Mouse (Mus musculus) forebrain, postnatal 0 days (tissue): ENCODE measurements around the gene Map2k1. TPM values are rescaled to one million over a fixed set of nuclear protein-coding genes. Genes with fewer than 3 reads are reported as not detected.
"Not testable (repeated sequence)": the region's sequence is repeated elsewhere in the genome, so short reads cannot be mapped to it uniquely, and the experiment has no call there.

Source experiments
- ATAC-seq: fragments of 200-750 bp; cut with Nextera tagmentation; 2 replicates; pipeline ENCODE4 v1.8.0; 2017; ENCODE audit warnings: mild to moderate bottlenecking, moderate library complexity
- DNase-seq: peaks from one replicate; pipeline ENCODE4 v3.0.0-alpha.2; 2015
- H3K27ac ChIP-seq: fragments of 300-500 bp; sonication (generic); 2 replicates; pipeline ENCODE4 v1.5.1; 2014; ENCODE audit warnings: low read depth, mild to moderate bottlenecking, antibody characterized with exemption, low read length, moderate library complexity, mixed read lengths
- H3K27me3 ChIP-seq: fragments of 300-500 bp; sonication (generic); 2 replicates; pipeline ENCODE4 v1.6.1; 2014; ENCODE audit warnings: mild to moderate bottlenecking, low read length, mixed read lengths; ENCODE audit not compliant: insufficient read depth
- H3K36me3 ChIP-seq: fragments of 300-500 bp; sonication (generic); 2 replicates; pipeline ENCODE4 v1.6.1; 2014; ENCODE audit warnings: mild to moderate bottlenecking, moderate library complexity; ENCODE audit not compliant: insufficient read depth
- H3K4me1 ChIP-seq: fragments of 300-500 bp; sonication (generic); 2 replicates; pipeline ENCODE4 v1.6.1; 2014; ENCODE audit warnings: antibody characterized with exemption; ENCODE audit not compliant: insufficient read depth
- H3K4me2 ChIP-seq: fragments of 300-500 bp; sonication (generic); 2 replicates; pipeline ENCODE4 v1.6.1; 2014; ENCODE audit warnings: low read depth, mild to moderate bottlenecking, moderate library complexity
- H3K4me3 ChIP-seq: fragments of 300-500 bp; sonication (generic); 2 replicates; pipeline ENCODE4 v1.5.1; 2014; ENCODE audit warnings: low read depth, low read length, mixed read lengths
- H3K9ac ChIP-seq: fragments of 300-500 bp; sonication (generic); 2 replicates; pipeline ENCODE4 v1.6.1; 2014; ENCODE audit warnings: mild to moderate bottlenecking
- H3K9me3 ChIP-seq: fragments of 300-500 bp; sonication (generic); 2 replicates; pipeline ENCODE4 v1.6.1; 2016; ENCODE audit warnings: low read length
- CTCF ChIP-seq: sonication (generic); IDR thresholded peaks from 2 replicates; pipeline ENCODE4 v1.5.1; 2016; ENCODE audit warnings: antibody characterized with exemption, control low read depth, low read depth
- WGBS: fragments of 180-500 bp; shearing (Covaris S2); extraction: QIAGEN DNeasy Blood & Tissue Kit; methylation state at CpG from one replicate; pipeline ENCODE4 v1.1.7; 2014; 5-methylcytosine and 5-hydroxymethylcytosine counted together
- polyA plus RNA-seq: library from polyadenylated mRNA; unstranded; fragments of >200 nt; fragmentation: Nextera tagmentation; extraction: Ambion mirVana; gene quantifications from 2 replicates; pipeline ENCODE4 v1.2.1, GENCODE M21; 2015
- total RNA-seq: library from RNA; depleted of rRNA; stranded (reverse); fragments of >200 nt; gene quantifications from 2 replicates; pipeline ENCODE4 v1.2.3, GENCODE M21; 2014

The Map2k1 gene
- total and polyA plus RNA-seq, 2 experiments from 2014 or later: 60.8 to 69.9 TPM

- no peak for DNase-seq
- Histone ChIP-seq H3K4me3 (no peak overlapping the region), H3K4me1 (no peaks in the 10 kb centered on the region), H3K9me3 (no peaks in the 10 kb centered on the region), H3K36me3 (peaks cover 15% of the 10 kb centered on the region), H3K4me2 (no peak overlapping the region), H3K9ac (no peak overlapping the region), H3K27me3 (no peaks in the 10 kb centered on the region), H3K27ac (no peak overlapping the region)
- WGBS: 90% methylated on average over 8 of the region's 8 CpGs
- ATAC-seq: no peak
- TF ChIP-seq CTCF: no peak
Measured at GRCm38 (mm10) chr9:64197524-64197923, 55.9 kb downstream of the Map2k1 start.

GRCm38 (mm10) chr9:64195554-64195953 lies 57.9 kb downstream of the Map2k1 start:
- Histone ChIP-seq H3K9me3 (no peaks in the 10 kb centered on the region), H3K27me3 (no peaks in the 10 kb centered on the region), H3K36me3 (peaks cover 24% of the 10 kb centered on the region), H3K27ac (no peak overlapping the region), H3K4me2 (no peak overlapping the region), H3K4me1 (no peaks in the 10 kb centered on the region), H3K4me3 (no peak overlapping the region), H3K9ac (no peak overlapping the region)
- DNase-seq: no peak
- TF ChIP-seq CTCF: no peak
- no peak for ATAC-seq
- WGBS: 79% methylated on average over 4 of the region's 4 CpGs

- H3K9me3 ChIP-seq: no peaks in the 10 kb centered on the region
- TF ChIP-seq CTCF: no peak
- 100% methylated on average over 1 of the region's 1 CpGs for WGBS
- H3K4me2 ChIP-seq: no peak overlapping the region
- H3K4me3 ChIP-seq: no peak overlapping the region
- H3K4me1 ChIP-seq: no peaks in the 10 kb centered on the region
- no peak for DNase-seq
- no peaks in the 10 kb centered on the region for H3K27me3 ChIP-seq
- no peak overlapping the region for H3K27ac ChIP-seq
- ATAC-seq: no peak
- H3K9ac ChIP-seq: no peak overlapping the region
- peaks cover 31% of the 10 kb centered on the region for H3K36me3 ChIP-seq
Measured at GRCm38 (mm10) chr9:64193879-64194278, 59.6 kb downstream of the Map2k1 start.

GRCm38 (mm10) chr9:64184166-64184840 lies 69.1 kb downstream of the Map2k1 start:
- 0 out of 2 replicates have a peak, but pooled peaks cover 5% of the 10 kb centered on the region for H3K4me1 ChIP-seq
- no peaks in the 10 kb centered on the region for H3K9me3 ChIP-seq
- ATAC-seq (no peak), DNase-seq (no peak)
- no peak for TF ChIP-seq CTCF
- H3K4me3 ChIP-seq: no peak overlapping the region
- H3K27ac ChIP-seq: no peak overlapping the region
- WGBS: 95% methylated on average over 5 of the region's 5 CpGs
- peaks cover 46% of the 10 kb centered on the region for H3K36me3 ChIP-seq
- no peak overlapping the region for H3K9ac ChIP-seq
- no peaks in the 10 kb centered on the region for H3K27me3 ChIP-seq
- no peak overlapping the region for H3K4me2 ChIP-seq

GRCm38 (mm10) chr9:64183295-64183694 lies 70.1 kb downstream of the Map2k1 start:
- peaks cover 43% of the 10 kb centered on the region for H3K36me3 ChIP-seq
- H3K4me2 ChIP-seq, H3K4me3 ChIP-seq, H3K27ac ChIP-seq, ATAC-seq, H3K27me3 ChIP-seq, H3K9me3 ChIP-seq, H3K9ac ChIP-seq, H3K4me1 ChIP-seq, DNase-seq: not testable (repeated sequence)
- WGBS: 95% methylated on average over 5 of the region's 5 CpGs

- ATAC-seq (peak; percentile 97), DNase-seq (peak; percentile 97)
- H3K4me1 ChIP-seq: peaks cover 12% of the 10 kb centered on the region; the same call in 1 of the 2 replicates
- H3K27ac ChIP-seq: peak within 1 kb of the TSS; percentile 75
- peak; percentile 74 for TF ChIP-seq CTCF
- peak within 1 kb of the TSS; percentile 49 for H3K4me2 ChIP-seq
- H3K4me3 ChIP-seq: peak within 1 kb of the TSS; percentile 51
- peak within 1 kb of the TSS; percentile 56 for H3K9ac ChIP-seq
- no peaks in the 10 kb centered on the region for H3K27me3 ChIP-seq
- under 1% methylated on average over 35 of the region's 35 CpGs for WGBS
- no peaks in the 10 kb centered on the region for H3K9me3 ChIP-seq
- peaks cover 55% of the 10 kb centered on the region for H3K36me3 ChIP-seq
Measured at GRCm38 (mm10) chr9:64178974-64179646, 74.3 kb downstream of the Map2k1 start, which contains the start of gene Snapc5. Gene Snapc5 (plus strand): TSS chr9:64179274.

GRCm38 (mm10) chr9:64178610-64178973 lies 74.8 kb downstream of the Map2k1 start:
- H3K4me2 ChIP-seq: peak overlapping the region; percentile 49
- WGBS: 37% methylated on average over 3 of the region's 3 CpGs
- H3K9ac ChIP-seq: no peak overlapping the region
- peaks cover 55% of the 10 kb centered on the region for H3K36me3 ChIP-seq
- ATAC-seq: peak; percentile 59
- H3K9me3 ChIP-seq: no peaks in the 10 kb centered on the region
- peaks cover 12% of the 10 kb centered on the region; the same call in 1 of the 2 replicates for H3K4me1 ChIP-seq
- no peak for DNase-seq
- TF ChIP-seq CTCF: peak; percentile 51
- no peaks in the 10 kb centered on the region for H3K27me3 ChIP-seq
- H3K4me3 ChIP-seq: peak overlapping the region; percentile 51
- peak overlapping the region; percentile 75 for H3K27ac ChIP-seq
